Mouse (Mus musculus) right cerebral cortex, adult 2 months (tissue): ENCODE results near the gene Ola1.
A peak's percentile ranks its signal among the peaks of the same experiment; 100 is the strongest.

Experiments
- DNase-seq, 2 experiments: peaks; one replicate each; pipeline ENCODE4 v3.0.0; 2021 to 2022; ENCODE audit warnings: low spot score in 2 of 2

Ola1 gene

DNA sequence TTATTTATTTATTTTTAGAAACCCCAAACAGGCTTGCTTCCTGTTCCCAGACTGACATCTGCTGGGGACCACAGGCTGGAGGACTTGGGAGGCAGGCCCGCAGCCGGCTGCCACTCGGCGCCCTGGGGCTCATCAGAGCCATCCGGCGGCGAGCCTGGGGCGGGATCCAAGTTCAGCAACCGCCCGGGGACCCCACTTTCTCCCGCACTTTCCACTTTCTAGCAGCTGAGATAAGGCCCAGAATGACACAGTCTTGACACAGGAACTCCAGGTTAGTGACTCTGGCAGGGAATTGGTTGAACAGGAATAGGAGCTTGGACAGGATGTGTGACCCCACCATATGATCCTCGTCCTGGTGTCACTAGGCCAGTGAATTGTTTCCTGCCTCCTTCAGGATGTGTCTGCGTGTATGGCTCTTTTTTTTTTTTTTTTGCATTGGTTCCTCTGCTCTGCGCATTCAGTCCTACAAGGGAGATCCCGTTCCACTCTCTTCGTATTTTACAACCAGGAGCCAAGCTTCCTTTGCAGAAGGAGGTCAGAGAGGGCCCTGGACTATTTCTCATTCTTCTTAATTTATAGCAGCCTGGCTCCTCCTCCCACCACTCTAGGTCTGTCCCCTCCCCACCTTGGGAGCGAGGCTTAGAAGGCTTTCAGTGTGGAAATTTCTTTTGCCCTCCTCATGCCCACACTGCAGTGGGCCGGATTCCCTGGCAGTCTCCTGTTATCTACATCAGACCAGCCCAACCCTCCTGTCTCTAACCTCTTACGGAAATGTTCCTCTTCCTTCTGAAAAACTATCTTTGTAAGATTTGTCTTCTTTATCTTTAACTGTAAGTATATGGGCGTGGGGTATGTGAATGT is 152.2 kb downstream of the Ola1 start:
- no peak for DNase-seq

DNA sequence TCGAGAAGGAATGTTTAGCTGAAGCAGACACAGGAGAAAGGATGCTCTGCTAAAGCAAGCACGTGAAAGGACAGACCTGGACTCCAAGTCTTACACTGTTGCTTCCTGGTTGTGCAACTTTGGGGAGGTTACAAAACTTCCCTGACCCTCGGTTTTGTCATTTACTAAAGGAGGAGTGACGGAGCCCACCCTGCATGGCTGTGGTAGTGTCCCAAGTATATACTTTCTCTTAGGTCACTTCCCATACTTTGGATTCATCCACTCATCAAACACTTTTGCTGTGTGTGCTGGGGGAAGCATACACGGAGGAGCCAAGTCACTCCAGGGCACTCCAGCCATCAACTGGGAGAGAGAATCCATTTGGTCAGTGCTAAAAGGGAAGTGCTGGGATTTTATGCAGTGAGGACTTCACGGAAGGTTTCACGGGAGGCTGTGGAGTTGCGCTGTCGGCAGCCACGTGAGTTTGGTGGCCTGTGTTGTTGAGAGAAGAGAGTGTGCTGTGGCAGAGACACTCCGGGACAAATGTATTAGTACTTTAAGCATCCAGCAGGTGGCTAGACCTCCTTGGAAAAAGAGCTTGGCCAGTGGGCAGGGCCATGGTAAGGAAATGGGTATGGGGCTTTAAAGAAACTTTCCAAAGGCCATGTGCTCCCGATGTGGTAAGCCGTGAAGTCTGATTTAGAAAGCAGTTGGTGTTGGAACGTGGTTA is 154.7 kb downstream of the Ola1 start:
- no peak for DNase-seq

DNA sequence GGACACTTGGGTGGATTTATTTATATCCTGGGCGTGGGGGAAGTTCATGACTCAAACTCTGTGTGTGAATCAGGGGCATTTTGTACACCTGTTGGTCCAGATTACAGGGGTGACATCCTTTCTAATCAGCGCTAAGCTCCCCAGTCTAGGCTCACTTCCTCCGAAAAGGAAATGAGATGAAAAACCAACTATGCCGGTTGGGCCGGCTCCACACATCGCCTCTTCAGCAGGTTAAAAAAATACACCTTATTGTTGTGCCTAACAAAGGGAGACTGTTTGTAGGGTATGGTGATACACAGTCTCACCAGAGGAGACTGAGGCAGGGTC is 158.5 kb downstream of the Ola1 start:
- no peak for DNase-seq

DNA sequence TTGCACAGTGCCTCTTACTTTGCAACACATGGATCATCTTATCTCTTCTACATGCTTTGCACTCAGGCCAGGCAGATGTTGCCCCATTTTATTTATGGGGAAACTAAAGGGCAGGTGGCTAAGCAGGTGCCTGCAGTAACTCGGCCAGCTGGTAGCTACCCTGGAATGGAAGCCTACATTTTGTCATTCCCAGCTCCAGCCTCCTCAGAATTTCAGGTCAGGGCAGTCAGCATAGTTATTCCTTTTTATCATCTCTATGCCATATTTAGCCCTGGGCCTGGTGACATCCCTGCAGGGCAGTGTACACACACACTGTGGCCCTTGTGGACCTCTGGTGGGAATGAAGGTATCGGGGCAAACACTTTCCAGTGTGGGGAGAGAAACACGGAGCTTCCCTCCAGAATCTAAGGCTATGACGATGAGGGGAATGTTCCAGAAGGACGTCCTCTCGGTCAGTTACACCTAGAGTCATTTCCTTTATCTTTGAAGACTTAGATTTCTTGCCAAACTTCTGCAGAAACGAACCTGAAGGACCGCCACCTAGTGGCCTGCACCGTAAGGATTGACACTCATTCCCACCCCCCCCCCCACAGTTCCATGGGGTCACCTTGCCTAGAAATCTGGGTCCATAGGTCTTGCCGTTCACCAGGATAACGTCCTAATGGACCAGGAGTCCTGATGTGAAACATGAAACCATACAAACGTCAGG is 159.0 kb downstream of the Ola1 start:
- DNase-seq = peak in 1 of 2 experiments; percentile 15

DNA sequence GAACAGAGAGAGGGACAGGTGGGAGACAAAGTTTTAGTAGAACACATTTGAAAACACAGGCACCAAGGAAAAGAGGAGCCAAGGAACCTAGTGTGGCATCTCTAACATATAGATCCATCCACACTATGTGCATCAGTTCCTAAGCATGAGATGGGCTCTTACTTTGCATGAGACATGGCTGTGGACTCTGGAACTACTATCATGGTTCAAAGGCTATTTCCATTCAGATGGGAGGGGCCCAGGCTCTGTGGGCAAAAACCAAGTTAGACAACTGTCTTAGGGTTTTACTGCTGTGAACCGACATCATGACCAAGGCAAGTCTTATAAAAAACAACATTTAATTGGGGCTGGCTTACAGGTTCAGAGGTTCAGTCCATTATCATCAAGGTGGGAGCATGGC is 160.4 kb downstream of the Ola1 start:
- no peak for DNase-seq

DNA sequence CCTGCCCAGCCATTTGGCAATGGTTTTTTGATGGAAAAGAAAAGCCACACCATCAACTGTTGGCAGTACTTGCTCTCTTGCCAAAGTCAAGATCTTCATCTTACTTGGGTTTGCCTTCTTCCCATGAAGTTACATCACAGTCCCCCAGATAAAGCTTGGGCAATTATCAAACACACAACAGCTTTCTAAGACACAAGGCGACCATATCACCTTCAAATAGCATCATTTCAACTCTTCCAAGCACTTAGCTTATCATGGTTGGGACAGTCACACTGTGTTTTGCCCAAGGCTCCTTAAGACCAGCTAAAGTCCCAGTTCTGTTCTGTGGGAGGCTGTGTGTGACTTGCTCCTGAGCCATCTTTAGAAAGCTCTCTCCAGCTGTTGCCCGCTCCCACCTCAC is 161.1 kb downstream of the Ola1 start:
- no peak for DNase-seq

DNA sequence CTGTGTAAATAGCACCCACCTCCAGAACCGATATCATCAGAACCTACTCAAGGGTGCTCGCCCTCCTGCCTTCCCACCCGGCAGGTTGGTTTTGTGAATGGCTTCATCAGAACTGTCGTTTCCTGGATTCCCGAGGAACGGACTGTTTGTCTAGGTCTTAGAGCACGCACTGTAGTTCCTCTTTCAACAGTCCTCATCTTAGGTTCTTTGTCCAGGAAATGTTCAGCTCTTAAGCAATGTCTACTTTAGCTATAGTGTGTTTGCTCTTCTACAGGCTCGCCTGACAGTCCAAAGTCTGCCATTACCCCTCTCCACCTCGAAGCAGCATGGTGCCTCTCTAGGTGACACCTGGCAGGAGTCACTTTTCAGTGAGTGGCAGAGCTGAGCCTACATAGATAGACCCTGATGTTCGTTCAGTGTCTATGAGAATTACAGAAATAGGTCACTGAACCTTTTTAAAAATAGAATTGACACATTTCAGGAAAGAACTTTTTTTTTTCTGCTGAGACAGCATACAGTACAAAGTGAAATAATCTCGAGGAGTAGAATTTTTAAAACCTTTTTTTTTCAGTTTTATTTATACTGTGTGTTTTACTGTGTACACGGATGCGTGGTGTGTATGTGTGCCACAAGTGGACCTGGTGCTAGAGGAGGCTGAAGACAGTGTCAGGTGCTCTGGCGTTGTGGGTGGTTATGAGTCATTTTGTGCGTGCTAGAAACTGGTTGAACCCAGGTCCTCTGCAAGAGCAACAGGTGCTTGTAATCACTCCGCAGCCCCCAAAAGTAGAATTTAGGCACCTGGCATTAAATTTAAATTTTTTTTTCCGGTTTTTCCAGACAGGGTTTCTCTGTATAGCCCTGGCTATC is 162.4 kb downstream of the Ola1 start:
- no peak for DNase-seq

DNA sequence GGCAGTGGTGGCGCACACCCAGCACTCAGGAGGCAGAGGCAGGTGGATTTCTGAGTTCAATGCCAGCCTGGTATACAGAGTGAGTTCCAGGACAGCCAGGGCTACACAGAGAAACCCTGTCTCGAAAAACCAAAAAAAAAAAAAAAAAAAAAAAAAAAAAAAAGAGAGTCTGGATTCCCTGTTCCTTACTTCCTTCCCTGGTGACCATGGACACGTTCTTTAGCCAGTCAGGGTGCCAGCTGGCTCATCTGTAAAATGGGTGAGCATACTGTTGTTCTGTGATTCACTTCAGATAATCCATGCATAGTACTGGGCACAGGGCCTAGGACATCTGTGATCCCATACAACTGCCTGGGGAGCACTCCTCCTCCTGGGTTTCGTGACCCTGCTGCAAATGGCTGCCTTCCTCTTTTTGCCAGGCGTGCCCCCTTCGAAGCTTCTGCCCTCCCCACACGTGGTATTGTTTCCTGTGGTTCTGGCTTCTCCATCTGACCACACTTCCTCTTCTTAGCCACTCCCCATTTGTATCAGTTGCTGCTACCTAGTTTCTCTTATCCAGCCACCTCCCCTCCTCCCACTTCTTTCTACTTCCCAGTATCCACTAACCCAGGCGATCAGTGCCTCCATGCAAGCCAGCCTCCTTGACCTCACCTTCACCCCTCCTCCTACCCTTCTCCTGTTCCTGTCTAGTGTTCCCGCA is 164.8 kb downstream of the Ola1 start:
- no peak for DNase-seq

DNA sequence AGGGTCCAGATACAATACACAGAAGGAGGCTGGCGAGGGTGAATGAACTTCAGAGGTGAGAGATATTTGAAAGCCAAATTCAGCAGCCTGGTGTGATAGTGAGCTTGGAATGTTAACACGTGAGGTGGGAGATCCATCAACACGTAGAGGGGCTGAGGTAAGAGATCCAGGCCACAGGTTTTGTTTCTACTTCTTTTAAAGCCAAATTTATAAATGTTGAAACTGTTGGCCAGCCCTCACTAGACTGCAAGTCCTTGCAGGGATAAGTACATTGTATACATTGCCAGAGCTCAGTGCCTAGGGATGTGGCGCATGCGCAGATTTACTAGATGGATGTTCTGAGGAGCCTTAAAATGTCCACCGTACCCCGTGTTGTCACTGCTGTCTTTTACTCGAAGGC is 168.3 kb downstream of the Ola1 start:
- DNase-seq = no peak

DNA sequence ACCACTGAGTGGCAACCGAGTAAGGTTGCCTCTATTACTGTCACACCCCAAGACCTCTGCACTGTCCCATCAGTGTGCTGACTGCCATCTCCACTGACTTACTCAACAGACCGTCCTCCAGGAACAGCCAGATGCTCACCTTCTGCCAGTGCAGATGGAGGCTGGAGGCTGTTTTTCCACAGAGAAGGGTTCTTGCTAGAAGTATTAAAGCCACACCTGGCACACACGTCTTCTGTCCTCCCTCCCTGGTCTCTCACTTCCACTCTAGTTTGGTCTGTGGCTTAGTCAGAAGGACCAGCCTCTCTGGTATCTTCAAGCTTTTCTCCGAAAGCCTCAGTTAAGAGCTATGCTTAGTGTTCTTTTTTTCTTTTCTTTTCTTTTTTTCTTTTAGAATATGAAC is 168.7 kb downstream of the Ola1 start:
- no peak for DNase-seq

DNA sequence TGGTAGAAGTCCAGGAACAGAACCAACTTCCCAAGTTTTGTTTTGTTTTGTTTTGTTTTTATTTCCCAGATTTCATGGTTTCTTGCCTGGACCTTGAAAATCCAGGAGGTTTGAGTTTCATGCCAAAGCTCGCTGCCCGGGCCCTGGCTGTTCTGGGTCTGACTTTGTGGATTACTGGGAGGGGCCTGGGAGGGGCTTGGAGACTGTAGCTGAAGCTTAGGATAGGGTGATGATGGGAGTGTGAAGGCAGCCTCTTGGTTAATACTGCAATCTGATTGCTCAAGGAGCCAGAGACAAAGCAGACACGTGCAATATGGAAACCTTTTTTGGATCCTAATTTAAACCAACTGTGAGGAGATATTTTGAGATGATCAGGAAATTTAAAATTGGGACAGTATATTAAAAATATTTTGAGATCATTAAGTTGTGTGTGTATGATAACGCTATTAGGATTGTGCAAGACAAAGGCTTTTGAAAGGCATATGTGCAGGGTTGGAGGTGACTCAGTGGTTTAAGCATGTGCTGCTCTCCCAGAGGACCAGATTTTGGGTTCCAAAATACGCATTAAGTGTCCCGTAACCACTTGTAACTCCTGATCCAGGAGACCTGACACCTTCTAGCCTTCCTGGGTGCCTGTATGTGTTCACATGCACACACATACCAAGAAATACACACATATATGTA is 169.6 kb downstream of the Ola1 start:
- no peak for DNase-seq

DNA sequence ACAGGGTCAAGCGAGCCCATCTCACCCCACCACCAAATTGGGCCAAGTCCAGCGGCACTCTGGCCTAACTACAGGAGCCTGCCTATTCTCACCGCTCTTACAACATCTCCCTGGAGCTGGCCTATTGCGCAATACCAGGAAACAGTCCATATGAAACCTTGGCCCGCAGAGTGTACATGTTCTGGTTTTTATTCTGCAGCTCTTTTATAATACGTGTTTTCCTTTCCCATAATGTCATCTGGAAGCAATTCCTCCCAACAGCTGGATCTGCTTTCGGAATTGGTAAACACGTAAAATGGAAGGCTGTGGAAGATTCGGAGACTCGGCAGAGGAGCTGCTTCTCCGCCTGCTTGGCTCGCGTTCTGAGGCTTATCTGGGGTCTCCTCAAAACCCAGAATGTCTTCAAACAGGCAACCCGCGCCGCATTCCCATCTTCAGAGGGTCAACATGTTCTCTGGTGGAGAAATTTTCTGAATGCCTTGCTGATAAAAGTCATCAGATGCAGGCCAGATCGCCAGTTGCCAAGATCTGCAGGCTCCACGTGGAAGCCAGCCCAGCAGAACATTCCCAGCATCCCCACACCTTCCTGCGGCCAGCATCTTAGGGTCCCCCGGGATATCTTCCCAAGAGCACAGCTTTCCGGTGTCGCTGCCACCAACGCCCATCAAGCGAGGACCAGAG is 171.5 kb downstream of the Ola1 start:
- DNase-seq = no peak

DNA sequence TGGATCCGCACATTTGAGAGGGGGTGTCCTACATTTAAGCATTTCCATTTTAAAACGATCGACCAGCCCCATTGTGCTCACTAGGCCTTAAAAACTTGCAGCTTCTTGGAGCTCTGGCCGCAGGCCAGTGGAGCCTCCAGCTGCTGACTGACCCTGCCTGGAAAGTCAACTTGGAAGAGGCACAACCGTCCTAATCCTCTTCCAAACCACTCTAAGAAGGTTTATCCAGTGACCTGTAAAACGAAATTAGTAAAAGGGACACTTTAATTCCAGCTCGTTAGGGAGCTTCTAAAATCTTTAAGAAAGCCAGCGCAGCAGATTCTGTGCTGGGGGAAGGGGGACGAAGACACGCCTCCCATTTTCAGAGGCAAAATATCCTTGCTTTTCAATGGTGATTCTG is 172.1 kb downstream of the Ola1 start:
- DNase-seq = no peak

DNA sequence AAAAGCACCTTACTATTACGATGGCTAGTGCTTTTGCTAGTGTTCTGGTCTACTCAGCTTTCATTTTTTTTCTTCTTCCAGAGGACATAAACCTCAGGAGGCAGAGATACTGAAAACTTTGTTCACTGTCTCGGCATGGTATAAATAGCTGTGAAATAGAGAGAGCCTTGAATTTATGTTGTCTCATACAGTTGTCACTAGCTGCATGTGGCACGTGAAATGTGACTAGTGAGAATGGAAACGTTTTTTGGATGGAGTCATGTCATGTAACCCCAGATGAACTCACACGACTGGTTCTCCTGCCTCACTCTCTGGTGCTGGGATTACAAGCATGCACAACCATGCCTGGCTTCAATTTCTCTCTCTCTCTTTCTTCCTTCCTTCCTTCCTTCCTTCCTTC is 173.2 kb downstream of the Ola1 start:
- no peak for DNase-seq
